Mouse (Mus musculus) thymus, adult 18-20 months (tissue): ENCODE results near the gene Lhx3.

Experiments used
- DNase-seq, 2 experiments: peaks; one replicate each; pipeline ENCODE4 v3.0.0; 2022; ENCODE audit warnings: mixed read lengths in 2 of 2

The Lhx3 gene

DNA sequence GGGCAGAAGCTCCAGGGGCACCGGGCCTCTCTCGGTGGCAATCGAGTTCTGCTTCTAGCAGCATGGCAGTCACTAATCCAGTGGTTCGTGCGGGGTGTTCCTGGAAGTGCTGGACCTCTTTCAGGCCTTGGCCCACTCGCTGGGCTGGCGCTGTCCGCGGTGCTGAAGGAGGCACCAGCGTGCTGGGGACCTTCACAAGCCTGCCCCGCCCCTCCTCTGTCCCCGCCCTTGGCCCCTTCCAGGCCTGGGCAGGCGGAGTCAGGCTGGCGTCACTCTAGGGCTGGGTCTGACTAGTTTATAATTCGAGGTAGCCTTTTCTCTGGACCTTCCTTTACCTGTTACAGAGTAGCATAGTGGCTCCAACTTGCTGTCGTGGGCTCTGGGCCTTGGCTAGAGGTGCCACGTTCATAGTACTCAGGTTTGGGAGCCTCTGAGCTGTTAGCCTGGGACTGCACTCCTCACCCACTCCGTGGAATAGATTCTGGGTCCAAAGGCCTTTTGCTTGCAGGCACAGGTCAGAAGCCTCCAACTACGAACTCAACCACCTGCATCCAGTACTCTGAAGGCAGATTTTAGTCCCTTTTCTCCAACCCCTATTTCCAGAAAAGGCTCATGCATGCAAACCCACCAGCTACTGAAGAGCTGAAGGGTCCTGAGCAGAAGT, at the start of gene Lhx3:
Gene Lhx3 (minus strand): TSS at position 164 of the 664 bp plus-strand sequence.
- DNase-seq, result peak; percentile 31

DNA sequence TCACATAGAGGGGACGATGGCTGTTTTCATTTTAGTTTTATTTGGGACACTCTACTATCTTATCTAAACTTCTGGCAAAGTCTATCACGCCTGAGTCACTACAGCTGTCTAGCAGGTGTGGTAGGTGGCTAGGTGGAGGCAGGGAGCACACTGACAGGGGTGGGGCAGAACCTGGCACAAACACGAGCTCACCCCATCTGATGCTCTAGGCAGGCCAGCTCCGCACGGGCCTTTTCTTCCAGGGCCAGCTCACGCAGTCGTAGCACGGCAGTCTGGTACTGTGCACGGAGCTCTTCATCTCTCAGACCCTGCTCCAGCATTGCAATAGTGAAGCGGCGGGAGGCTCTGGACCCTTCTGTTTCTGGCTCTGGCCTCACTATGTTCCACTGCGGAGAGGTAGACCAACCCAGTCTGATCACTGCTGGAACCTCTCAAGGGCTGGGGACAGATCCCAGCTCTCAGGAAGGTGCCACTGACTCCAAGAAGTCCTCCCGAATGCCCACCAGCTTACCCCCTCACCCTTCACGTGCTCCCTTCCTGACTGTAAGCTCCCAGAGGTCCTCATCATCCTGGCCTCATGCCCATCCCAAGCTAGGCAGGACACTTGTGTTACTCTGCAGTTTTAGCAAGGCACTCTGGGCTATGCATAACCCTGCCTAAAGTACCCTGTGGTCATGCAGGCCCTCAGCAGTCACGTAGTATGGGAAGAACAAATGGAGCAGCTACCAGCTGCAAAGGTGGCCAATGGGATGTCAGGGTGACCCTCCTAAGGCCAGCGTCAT, 49.4 kb upstream of the Lhx3 start:
- DNase-seq, result no peak

DNA sequence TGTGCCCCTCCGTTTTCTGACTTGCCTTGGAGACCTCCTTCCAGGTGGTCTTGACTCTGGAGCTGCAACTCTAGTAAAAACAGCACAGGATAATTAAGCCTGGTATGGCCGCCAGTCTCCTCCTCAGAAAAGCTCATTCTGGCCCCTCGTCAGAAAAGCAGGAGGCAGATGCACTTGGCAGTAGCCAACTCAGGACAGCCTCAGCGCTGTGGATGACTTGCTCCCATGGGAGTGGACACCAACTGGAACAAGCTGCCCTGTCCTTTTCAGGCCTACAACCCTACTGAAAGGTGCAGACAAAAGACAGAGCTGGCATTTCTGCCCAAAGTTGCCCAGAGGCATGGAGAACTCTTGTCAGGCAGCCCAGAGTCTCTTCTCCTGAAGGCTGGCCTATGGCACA, 46.7 kb upstream of the Lhx3 start:
- DNase-seq, result no peak

DNA sequence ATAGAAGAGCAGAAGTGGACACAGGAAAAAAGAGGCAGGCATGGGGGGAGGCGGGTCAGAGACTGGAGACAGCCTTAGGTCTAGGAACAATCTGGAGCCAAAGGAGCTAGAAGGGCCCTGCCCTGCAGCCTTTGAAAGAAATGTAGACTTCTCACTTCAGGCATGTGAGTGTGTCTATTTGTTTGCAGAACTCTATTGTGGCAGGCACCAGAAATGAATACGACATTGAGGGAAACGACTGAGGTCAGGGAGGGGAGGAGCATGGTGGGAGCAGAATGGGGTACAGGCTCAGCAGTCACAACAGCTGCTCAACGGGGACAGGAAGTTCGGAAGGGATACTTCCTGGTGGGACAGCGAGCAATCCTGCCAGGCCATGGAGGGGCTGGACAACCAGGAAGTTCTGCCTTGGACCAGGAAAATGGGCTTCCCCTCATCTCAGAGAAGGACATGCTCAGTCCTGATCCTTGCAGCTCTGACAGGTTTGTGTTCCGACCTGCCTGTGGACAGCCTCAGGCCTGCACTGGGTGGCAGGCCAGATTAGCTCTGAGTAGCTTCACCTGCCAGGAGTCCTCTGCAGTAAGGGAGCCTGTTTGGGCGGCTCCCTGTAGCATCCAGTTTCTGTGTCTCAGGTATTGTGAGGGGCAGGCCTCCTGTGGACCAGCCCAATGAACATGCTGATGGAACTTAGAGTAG, 44.6 kb upstream of the Lhx3 start:
- no peak for DNase-seq

DNA sequence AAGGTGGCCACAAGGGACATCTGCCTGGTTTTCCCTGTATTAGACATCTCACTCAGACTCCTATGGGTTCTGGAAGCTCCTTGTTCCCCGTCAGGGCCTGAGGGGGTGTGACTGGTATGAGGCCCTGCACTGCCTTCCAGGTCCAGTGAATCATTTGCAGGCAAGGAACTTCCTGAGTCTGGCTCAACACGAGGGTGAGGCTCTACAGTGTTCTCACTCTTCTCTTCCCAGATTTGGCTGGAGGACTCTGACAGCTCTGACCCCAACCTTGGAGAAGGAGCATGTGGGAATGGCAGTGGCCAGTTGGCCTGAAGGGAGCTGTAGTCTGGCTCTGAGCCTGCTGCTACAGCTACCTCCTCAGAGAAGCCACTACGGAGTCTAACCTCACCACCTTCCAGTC, 39.4 kb upstream of the Lhx3 start:
- no peak for DNase-seq

DNA sequence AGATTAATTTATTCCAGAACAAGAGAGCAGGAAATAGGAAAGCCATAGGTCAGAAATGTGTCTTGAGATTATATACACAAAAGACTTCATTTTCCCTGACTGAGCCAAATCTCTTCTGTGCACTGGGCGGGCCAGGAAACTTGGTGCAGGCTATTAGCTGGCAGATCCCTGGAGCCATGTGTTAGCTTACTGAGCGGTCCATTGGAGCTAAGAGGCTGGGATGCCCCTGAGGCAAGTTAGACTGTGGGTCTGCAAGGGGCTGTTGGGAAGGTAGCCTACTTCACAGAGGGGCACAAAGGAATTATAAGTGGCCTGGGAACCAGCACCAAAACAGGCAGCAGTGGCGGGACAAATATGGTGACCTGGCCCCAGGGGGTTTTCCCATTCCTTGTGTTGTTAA, 32.8 kb upstream of the Lhx3 start:
- no peak for DNase-seq

DNA sequence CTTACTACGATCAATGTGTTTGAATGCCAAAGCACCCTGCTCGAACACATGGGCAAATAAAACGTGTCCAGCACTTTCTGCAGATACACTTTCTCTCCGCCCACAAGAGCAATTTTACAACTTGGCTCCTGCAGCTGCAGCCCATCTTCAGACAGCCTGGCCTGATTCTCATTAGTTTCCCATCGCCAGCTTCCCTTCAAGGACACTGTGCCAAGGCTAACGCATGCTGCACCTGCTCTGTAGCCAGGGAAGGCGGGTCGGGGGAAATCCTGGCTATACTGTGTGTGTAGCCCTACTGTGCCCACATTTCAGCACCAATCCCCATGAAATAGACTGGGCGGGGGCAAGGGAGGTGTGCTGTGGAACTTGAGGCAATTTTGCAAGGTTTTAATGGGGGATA, 32.2 kb upstream of the Lhx3 start:
- no peak for DNase-seq

DNA sequence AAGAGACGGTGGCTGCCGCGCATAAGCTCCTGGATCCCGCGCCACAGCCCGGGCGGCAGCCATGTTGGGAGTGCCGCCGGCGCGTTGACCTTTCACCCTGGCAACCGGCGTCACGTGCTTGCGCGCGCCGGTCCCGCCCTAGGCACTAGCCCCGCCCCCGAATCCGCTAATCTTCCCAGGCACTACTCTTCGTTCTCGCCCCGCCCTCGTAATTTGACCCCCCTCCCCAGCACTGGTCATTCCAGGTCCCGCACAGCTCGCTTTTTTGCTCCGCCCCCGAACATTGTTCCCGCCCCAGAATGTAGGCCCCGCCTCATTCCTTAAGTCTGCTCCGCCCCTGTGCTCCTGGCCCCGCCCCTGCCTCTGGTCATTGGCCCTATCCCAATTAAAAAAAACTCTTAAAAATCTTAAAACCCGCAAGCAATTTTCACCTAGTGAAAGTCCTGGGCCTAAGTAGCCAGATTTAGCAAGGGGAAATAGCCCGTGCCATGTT, 29.2 kb upstream of the Lhx3 start, which contains the start of gene Qsox2:
Gene Qsox2 (minus strand): TSS at position 236 of the 493 bp plus-strand sequence.
- DNase-seq, result peak; percentile 72 to 76

DNA sequence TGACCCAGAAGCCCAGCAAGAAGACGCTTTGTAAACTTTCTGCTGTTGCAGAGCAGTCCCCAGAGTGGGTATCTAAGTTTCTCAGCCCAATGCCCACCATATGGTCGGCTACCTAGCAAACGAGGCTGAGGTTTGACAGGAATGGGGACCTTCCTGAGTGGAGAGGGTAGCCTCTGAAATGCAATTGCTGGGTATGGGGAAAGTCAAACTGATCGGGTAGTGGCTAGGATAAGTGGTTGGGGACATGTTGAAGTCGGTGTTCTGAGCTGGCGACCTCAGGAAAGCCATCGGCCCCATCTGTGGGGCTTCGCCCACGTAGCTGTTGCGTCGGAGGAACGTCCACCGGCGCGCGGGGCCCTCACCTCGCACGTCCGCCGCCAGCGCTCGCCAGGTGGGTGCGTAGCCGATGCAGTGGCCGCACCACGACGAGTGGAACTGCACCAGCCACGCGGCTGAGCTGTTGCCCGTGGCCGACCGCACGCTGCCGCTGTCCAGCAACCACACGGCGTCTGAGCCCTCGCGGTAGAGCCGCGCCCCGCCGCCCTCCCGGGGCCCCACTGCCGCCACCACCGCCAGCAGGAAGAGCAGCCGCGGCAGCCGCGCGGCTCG, 28.7 kb upstream of the Lhx3 start:
- no peak for DNase-seq

DNA sequence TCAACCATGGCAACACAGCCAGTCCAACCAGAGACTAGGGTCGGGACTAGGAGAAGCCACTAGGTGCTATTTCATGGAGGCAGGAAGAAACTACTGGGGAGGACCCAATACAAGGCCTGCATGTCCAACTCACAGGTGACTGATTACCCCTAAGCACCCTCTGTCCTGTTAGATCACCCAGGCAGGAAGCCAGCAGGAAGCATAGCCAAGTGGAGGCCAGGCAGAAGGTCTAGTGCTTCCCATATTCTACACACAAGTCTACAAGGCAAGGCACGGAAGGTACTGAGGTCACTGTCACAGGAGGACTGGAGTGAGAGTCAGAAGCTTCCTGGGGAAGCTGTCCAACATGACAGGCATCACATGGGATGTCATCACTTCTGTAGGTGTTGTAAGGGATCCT, 26.7 kb upstream of the Lhx3 start:
- no peak for DNase-seq

DNA sequence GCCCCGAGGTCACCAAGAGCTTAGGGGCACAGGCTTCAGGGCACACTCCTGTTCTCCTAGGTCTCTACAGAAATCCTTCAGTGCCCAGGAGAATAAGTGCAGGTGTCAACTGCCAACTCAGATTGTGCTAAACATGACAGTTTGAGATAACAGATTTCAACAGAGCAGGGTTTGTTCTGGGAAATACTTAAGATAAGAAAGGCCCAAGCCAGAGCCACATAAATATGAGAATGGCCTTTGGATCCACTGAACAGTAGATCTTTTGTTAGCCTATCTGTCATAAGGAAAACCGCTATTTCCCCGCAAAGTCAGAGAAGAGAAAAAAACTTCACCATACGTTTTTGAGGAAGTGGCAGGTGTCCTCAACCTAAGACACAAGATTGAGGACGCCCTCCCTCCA, 26.2 kb upstream of the Lhx3 start:
- no peak for DNase-seq

DNA sequence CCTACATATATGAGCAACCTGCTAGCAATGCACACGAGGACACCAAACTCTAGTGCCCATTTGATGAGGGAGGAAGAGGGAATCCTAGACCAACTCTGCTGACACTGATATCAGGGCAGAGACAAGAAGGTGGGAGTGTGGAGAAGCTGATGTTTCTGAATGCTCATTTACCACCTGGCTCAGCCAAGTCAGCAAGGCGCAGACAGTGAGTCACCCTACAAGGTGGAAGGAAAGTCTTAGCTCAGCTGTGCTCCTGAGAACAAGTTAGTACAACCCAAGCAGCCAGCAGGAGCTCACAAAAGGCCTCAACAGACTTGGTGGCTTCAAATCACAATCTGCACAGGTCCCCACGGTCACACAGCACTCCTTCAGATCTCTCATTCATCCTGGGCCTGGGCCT, 23.3 kb upstream of the Lhx3 start:
- no peak for DNase-seq

DNA sequence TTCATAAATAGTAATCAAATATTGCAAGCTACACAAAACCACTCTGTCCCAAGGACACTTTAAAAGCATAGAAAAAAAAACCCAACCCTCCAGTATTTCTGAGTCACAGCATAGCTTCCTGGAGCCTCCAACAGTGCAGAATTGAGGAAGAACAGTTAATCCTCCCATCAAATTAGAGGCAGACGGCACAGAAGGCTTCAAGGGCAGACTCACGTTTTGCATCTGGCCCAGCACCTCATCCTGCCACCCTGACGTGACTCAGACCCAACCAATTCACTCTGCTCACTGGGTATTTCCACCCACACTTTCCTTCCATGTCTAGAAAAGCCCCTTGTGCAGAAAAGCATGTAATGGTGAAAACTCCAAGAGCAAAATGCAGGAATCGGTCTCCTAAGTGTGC, 22.2 kb upstream of the Lhx3 start:
- DNase-seq, result no peak

DNA sequence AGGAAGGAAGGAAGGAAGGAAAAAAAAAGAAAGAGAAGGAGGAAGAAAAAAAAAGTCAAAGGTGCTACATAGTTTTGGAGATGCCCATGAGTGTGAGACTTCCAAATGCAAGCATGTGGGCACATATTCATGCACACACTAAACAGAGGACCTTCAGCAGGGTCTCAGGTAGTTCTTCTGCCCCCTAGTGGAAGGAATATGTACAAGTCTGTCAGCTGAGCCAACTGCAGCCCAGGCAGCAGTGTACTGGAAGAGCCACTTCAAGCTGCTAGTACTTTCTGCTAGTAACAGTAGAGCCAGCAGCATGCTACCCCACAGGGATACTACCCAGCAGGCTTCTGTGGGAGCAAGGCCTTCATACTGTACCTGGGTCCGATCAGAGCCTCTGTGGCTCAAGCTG, 19.7 kb upstream of the Lhx3 start:
- peak in 1 of 2 experiments; percentile 30 for DNase-seq

DNA sequence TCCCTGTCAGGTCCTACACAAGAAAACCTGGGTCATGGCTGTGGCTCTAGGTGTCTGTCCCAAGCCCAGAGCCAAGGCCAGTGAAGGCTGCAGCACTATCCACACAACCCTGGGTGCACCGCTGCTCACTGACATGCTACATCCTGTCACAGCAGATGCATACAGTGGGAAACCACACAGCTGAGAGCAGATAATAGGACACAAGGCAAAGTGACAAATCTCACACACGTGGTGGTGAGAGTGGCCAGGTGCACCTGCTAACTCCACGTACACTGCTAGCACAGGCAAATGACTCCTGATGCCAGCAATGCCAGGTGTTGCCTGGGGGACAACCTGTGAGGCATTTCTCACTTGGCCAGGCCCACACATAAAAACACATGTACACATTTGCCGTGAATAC, 17.2 kb upstream of the Lhx3 start:
- peak in 1 of 2 experiments; percentile 38 for DNase-seq

DNA sequence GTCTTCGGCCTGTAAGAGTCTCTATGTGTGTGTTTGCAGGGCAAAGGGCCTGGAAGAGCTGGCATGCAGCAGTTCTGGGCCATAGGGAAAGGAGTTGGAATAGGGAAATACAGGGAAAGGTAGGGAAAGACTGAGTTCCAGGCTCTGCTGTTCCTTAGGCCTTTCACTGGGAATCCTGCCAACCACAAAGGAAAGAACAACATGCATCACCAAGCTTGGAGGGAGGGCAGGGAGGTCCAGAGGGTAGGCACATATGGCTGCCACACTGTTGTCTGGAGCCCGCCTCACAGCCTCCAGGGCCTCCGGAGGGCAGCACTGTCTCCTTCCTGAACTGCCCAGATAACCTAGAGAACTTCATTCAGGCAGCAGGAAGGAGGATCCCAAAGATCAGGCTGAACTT, 15.9 kb upstream of the Lhx3 start:
- no peak for DNase-seq

DNA sequence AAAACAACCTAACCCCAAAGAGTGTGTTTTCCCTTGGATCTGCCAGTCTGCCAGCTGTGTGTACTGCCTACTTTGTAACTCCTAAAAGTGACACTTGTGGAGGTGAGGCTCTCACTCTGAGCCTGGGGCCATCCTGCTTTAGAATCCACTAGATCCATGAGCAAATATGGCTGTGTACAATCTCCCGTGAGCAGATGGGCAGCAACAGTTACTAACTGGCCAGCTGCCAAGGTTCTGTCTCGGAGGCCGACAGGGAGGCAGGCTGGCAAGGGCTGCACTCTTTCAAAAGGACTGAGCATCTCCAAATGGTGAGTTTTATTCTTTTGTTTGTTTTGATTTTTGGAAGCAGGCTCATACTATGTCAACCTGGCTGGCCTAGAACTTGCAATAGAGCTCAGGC, 6.4 kb upstream of the Lhx3 start:
- no peak for DNase-seq

DNA sequence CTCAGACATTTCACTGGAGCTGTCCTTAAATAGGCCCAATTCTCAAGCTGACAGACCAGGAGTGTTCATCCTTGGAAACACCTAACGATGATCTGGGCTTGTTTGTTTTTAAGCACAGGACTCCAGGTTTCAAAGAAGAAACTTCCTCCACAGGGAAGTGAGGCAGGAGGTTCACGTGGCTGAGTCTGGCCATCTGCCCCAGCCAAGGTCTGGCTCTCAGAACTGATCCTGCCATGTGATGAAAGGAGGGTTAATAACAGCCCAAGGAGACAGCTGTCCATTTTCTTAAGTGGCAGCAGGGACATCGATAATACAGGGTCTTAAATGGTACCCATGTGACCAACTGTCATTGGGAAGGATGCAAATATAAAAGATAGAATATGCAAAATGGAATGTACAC, 1.5 kb upstream of the Lhx3 start:
- DNase-seq, result no peak

DNA sequence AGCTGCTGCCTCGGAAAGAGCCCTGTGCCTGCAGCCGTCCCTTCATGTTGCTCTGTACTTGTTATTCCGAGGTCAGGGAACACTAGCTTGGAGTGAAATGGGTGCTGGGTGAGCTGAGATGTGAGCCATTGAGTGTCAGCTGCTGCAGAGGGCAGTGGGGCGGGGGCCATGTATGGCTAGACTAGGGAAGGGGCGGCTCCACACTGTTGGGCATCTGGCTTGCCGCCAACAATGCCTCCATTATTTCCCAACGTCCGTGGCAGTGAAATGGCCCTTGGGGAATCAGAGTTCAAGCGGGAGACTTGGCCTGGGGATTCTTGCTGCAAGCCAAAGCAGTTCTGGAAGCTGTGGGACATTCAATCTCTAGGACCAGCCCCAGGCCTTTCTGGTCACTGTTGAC, 530 bp downstream of the Lhx3 start:
- DNase-seq, result no peak

DNA sequence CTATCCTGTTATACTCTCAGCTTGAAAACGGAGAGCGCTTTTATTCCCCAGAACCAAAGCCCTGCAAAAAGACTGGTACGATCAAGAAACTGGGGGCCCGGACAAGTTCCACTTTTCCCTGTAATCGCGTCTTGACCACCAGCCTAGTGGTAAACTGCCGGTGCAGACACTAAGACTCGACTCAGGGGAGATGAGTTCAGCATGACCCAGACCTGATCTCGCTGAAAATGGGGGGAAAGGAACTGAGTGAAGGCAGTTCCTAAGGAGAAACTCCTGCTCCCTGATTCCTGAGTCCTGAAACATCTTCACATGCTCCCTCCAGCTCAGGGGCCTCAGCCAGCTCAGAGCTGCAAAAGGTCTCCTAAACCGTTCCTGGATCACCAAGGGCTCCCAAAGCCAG, 2.3 kb downstream of the Lhx3 start:
- no peak for DNase-seq

DNA sequence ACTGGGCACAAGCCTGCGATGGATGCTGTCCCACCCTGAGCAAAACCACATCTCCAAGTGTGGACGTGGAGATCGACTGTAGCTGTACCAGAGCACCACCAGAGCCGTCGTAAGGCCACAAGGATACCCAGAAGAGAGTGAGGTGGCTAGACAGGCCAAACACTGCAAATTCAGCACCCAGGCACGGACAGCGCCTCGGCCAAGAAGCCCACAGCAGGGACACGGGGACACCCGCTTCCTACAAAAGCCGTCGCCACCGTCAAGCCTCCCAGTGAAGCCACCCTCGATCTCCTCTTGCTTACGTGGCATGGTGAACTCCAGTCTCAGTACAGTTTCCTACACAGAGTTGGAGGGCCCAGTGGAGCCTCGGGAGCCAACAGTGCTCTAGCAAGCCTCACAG, 3.0 kb downstream of the Lhx3 start:
- no peak for DNase-seq

DNA sequence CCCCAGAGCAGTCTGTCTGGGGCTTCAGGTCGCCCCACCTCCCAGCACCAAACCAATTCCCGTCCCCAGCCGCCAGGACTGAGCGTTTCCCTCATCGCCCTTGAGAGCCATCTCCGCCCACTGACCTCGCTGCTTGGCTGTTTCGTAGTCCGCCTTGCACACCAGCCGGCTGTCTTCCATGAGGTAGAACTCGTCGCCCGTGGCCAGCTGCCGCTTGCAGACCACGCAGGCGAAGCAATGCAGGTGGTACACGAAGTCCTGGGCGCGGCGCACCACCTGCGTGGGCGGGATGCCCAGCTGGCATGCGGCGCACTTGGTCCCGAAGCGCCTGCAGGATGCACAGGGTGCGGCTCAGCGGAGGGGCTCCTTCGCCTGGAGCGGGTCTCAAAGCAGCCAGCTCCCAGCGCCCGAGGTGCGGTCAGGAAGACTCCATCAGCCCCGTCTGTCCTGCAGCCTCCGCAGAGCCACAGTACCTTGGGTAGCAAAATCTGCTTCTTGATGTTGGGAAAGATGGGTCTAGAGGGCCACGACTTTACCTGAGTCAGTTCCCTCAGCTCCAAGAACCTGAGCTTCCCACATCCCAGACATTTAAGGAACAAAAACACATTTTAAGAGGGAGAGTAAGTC, 5.1 kb downstream of the Lhx3 start:
- no peak for DNase-seq
